Mouse (Mus musculus) embryo, embryonic 11 days (tissue): ENCODE measurements at regions not wholly inside any gene's neighbourhood (a gene's known extent, or its start where the extent isn't known, plus 50 kb on each side); places are given as distances from the start of the nearest gene placed in this dataset.
A peak's percentile ranks its signal among the peaks of the same experiment; 100 is the strongest.
"Not testable (repeated sequence)": the region's sequence is repeated elsewhere in the genome, so short reads cannot be mapped to it uniquely, and the experiment has no call there.

Experiments used
- DNase-seq: peaks from one replicate; pipeline ENCODE4 v3.0.0-alpha.2; 2015

DNA sequence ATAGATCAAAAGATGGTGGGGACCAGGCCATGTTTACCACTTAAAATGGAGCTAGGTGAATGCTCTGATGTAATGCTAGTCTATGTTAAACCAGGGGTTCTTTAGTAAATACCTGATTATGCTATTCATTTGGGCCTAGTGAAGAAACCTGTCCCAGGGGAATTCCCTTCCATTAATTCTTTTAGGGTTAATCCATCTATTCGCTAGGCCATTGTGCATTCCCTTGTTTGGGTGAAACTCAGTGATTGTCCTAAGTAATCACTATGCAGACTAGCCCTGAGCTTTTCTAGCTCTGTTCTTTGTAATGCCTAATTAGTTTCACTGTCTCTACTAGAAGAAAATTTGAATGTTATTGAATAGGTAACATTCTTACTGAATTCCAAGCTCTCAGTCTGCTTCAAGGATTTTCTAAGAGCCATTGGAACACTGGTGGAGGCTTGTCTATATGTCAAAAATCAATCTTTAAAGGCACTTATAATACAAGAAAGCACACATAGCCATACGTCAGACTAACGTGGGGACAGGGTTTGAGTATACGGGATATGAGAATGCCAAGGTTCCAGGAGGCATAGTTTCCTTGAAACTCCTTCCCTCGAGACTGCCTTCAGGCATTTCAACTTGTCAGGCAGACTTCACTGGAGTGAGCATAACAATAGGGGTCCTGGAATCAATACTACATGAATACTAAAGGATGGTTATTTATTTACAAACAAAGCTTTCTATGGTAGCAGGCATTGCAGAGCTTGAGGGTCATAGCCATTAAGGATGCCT lies 266.9 kb upstream of the 4930578C19Rik start:
- no peak for DNase-seq

DNA sequence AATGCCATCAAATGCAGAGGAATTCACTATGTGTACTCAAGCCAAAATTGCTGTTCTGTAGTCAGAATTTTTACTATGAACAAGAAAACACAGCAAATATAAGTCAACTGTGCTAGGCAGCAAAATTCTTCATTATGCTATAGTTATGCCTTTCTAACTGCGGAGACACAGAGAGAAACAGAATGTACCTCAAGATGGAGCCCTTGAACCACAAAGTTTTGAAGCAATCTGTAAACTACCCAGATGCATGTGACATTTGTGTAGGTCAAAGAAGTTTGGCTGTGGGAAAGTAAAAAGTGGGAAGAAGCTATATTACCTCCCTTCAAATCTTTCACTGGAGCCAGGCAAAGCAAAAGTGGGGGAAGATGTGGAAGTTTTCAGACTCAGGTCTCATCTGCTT lies 226.0 kb upstream of the 4930578C19Rik start:
- DNase-seq = peak; percentile 2

DNA sequence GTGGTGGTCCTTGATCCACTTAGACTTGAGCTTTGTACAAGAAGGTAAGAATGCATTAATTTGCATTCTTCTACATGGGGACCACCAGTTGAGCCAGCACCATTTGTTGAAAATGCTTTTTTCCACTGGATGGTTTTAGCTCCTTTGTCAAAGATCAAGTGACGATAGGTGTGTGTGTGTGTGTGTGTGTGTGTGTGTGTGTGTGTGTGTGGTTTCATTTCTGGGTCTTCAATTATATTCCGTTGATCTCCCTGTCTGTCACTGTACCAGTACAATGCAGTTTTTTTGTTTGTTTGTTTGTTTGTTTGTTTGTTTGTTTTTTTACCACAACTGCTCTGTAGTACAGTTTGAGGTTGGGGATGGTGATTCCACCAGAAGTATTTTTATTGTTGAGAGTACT lies 206.1 kb upstream of the 4930578C19Rik start:
- not testable (repeated sequence) for DNase-seq

DNA sequence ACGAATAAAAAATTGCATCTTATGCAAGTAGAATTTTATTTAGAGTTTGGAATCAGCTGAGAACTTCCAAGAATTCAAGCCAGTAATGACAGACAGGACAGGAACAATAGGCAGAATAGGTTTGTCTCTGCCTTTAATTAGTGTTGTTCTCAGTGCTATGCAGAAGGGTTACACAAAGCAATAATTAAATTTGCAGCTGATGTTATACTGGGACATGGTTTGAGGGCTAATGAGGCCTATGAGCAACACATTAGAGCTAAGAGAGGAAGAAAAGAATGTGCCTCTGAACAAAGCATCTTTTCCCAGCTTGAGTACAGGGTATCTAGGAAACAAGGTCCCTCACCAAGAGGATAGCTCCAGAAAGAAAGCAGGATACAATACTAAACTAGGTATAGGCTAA lies 201.9 kb upstream of the 4930578C19Rik start:
- no peak for DNase-seq

DNA sequence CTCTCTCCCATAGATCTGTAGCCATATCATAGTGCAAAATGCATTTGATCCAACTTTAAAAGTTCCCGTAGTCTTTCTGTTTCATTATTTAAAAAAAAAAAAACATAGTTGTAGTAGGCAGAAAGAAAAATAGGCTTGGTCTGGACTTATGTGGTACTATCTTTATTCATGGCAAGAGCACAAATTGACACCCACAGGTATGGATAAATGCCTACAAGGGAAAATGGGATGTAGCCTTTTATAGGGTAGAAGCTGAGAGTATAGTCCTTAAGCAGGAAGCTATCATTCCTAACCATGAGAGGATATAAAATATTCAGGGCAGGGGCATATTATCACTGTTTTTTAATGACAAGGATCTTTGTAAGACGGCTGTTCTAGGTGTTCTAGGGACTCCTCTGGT lies 157.4 kb upstream of the 4930578C19Rik start:
- no peak for DNase-seq
